Mouse (Mus musculus): ENCODE data around the gene Dnaaf1.

DNA sequence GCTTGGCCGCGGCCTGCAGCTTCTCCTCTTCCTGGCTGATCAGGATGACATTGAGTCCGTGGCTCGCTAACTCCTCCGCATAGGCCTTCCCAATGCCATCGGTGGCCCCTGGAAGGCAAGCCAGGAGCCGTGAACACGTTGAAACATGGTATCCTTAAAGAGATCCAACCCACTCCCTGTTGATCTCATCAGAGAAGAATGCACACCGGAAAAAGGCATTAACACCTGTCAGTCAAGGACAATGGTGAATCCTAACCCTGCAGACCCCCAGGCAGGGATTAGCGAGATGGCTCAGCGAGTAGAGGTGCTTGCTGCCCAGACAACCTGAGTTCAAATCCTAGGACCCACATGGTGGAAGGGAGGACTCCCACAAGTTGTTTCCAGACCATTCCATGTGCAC is 8.7 kb upstream of the Dnaaf1 start:
- TF ChIP-seq CTCF (IDR thresholded peaks at IDR 0.05; ENCODE audit: low read depth, low read length) (no peak), POLR2A (IDR thresholded peaks at IDR 0.05; ENCODE audit: borderline replicate concordance, low read depth, low read length) (no peak)
